Mouse (Mus musculus) stomach, postnatal 0 days (tissue): ENCODE measurements around the gene Fblim1. TPM values are rescaled to one million over a fixed set of nuclear protein-coding genes. Genes with fewer than 3 reads are reported as not detected.

Source experiments
- ATAC-seq: fragments of 200-750 bp; cut with Nextera tagmentation; 2 replicates; pipeline ENCODE4 v1.8.0; 2017; ENCODE audit not compliant: low FRiP score, low TSS enrichment
- DNase-seq: peaks from one replicate; pipeline ENCODE4 v3.0.0-alpha.2; 2016; ENCODE audit warnings: low spot score
- H3K27ac ChIP-seq: fragments of 300-500 bp; sonication (generic); replicated peaks from 2 replicates; pipeline ENCODE4 v1.5.1; 2014; ENCODE audit warnings: mild to moderate bottlenecking, control low read depth
- H3K27me3 ChIP-seq: fragments of 300-500 bp; sonication (generic); 2 replicates; pipeline ENCODE4 v1.6.1; 2014; ENCODE audit warnings: low read length; ENCODE audit not compliant: control insufficient read depth, insufficient read depth
- H3K36me3 ChIP-seq: fragments of 300-500 bp; sonication (generic); 2 replicates; pipeline ENCODE4 v1.6.1; 2014; ENCODE audit warnings: low read length, mixed read lengths; ENCODE audit not compliant: control insufficient read depth, insufficient read depth
- H3K4me1 ChIP-seq: fragments of 300-500 bp; sonication (generic); replicated peaks from 2 replicates; pipeline ENCODE4 v1.6.1; 2014; ENCODE audit warnings: antibody characterized with exemption; ENCODE audit not compliant: control insufficient read depth, insufficient read depth
- H3K4me2 ChIP-seq: fragments of 300-500 bp; sonication (generic); replicated peaks from 2 replicates; pipeline ENCODE4 v1.6.1; 2014; ENCODE audit warnings: low read depth, mild to moderate bottlenecking, control low read depth, moderate library complexity
- H3K4me3 ChIP-seq: fragments of 300-500 bp; sonication (generic); 2 replicates; pipeline ENCODE4 v1.5.1; 2014; ENCODE audit warnings: low read depth, low read length, control low read depth
- H3K9ac ChIP-seq: fragments of 300-500 bp; sonication (generic); 2 replicates; pipeline ENCODE4 v1.6.1; 2014; ENCODE audit warnings: mild to moderate bottlenecking, low read length, control low read depth, mixed read lengths
- H3K9me3 ChIP-seq: fragments of 300-500 bp; sonication (generic); 2 replicates; pipeline ENCODE4 v1.6.1; 2016; ENCODE audit warnings: low read length; ENCODE audit not compliant: control insufficient read depth
- CTCF ChIP-seq: IDR thresholded peaks from 2 replicates; pipeline ENCODE4 v1.5.1; 2016; ENCODE audit warnings: antibody characterized with exemption, low read depth, mild to moderate bottlenecking, moderate library complexity
- EP300 ChIP-seq: optimal IDR thresholded peaks from 2 replicates; pipeline ENCODE3; 2016; ENCODE audit warnings: antibody characterized with exemption
- WGBS: fragments of 180-500 bp; shearing (Covaris S2); extraction: QIAGEN DNeasy Blood & Tissue Kit; methylation state at CpG from one replicate; pipeline ENCODE4 v1.1.7; 2014; 5-methylcytosine and 5-hydroxymethylcytosine counted together
- polyA plus RNA-seq: library from polyadenylated mRNA; unstranded; fragments of >200 nt; fragmentation: Nextera tagmentation; extraction: Ambion mirVana; gene quantifications from 2 replicates; pipeline ENCODE4 v1.2.1, GENCODE M21; 2015

Fblim1 gene
- polyA plus RNA-seq, 1 experiment from 2014 or later: 45.1 TPM

DNA sequence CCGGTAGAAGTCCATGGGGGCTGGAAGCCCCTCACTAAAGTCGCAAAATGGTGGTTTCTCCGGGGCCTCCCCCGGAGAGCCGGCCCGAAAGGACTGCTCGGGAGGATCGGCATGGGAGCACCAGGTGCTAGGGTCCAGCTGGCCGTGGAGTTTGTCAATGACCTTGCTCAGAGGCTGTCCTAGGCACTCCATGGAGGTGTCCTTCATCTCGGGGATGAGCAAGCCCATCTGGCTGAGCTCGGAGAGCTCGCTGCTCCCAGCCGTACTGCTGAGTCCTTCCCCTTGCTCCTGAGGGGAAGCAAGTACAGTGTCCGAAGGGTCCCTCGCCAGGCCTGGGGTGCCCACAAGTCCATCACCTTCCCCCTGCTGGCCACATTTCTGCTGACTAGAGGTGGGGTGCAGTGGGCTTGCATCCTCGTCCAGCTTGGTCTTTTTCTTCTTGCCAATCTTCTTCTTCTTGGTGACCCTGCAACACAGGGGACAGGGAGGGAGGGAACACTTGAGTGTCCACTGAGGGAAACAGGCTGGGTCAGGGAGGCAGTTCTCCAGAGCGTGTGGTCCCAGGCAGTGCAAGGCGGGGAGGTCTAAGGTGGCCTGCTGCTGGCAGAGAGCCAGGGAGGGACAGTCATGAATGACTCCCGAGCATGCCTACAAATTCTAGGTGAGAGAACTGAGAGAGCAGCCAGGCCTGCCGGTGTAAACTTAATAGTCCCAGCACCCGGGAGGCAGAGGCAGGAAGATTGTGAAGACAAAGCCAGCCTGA, 26.4 kb upstream of the Fblim1 start:
- 89% methylated on average over 21 of the region's 21 CpGs for WGBS
- TF ChIP-seq EP300 (no peak), CTCF (no peak)

DNA sequence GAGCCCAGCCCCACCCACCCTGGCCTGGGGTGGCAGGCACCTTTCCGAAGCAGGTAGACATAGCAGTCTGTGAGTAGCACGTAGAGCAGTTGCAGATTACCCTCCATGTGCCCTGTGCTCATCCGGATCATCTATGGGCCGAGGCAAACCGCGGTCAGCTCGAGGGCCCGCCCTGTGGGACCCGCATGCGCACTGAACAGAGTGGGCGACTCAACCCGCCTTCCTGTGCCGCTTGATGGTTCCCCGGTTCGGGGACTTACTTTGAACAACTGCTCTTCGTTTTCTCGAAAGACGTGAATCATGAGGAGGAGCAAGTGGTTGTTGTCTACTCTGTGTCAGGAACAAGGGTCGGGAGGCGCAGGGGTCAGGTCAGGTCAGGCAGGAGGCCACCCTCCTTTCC, 25.4 kb upstream of the Fblim1 start:
- Histone ChIP-seq H3K27me3 (no peaks in the 10 kb centered on the region), H3K27ac (no peak overlapping the region), H3K9ac (no peak overlapping the region), H3K9me3 (no peaks in the 10 kb centered on the region), H3K4me2 (no peak overlapping the region), H3K4me3 (no peak overlapping the region), H3K4me1 (no peaks in the 10 kb centered on the region), H3K36me3 (peaks cover 41% of the 10 kb centered on the region)
- TF ChIP-seq CTCF (no peak), EP300 (no peak)
- ATAC-seq: no peak
- no peak for DNase-seq
- 94% methylated on average over 20 of the region's 20 CpGs for WGBS

More for the DNA sequence above, 26.4 kb upstream of the Fblim1 start:
- H3K4me3 ChIP-seq: no peak overlapping the region
- H3K4me2 ChIP-seq: no peak overlapping the region
- H3K9me3 ChIP-seq: no peaks in the 10 kb centered on the region
- H3K9ac ChIP-seq: no peak overlapping the region
- no peaks in the 10 kb centered on the region for H3K4me1 ChIP-seq
- no peak overlapping the region for H3K27ac ChIP-seq
- H3K27me3 ChIP-seq: no peaks in the 10 kb centered on the region
- DNase-seq (no peak), ATAC-seq (no peak)
- peaks cover 42% of the 10 kb centered on the region for H3K36me3 ChIP-seq

DNA sequence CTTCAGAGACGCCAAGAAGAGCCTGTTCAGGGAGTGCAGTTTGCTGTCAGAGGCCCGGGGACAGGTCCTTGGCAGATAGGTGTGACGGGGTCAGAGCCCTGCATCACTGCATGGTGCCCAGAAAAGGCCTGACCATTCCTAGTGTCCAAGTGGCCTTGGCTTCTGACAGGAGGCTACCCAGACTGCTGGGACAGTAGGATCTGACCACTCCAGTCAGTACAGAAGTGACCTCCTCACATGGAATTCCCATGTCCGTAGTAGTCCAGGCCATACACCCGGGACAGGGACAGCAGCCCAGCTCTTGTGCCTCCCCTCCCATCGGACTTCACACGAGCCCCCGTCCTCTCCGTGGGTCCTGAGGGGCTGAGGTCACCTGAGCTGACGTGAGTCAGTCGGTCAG, 24.1 kb upstream of the Fblim1 start:
- ATAC-seq: no peak
- Histone ChIP-seq H3K4me1 (no peaks in the 10 kb centered on the region), H3K27ac (no peak overlapping the region), H3K36me3 (peaks cover 44% of the 10 kb centered on the region), H3K9ac (no peak overlapping the region), H3K9me3 (no peaks in the 10 kb centered on the region), H3K4me2 (no peak overlapping the region), H3K27me3 (no peaks in the 10 kb centered on the region), H3K4me3 (no peak overlapping the region)
- 94% methylated on average over 11 of the region's 11 CpGs for WGBS
- DNase-seq: no peak
- no peak for TF ChIP-seq CTCF
- TF ChIP-seq EP300: no peak

DNA sequence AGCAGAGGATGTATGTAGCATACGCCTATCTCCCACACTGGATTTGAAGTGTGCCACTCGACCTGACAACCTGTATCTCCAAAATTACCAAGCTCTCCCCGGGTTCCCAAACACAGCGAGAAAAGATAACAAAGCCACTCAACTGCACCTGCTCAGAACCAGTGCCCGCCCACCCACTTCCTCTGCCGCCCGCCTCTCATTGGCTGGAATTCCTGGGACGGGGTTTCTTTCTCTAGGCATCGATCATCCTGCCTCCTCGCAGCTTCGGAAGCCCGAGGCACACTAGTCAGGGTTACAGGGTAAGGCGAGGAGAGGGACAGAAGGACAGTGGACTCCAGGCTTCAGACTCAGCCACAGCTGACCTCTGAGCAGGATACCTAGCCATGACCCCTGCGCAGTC, 22.8 kb upstream of the Fblim1 start:
- TF ChIP-seq EP300: no peak
- TF ChIP-seq CTCF: no peak
- H3K36me3 ChIP-seq: peaks cover 44% of the 10 kb centered on the region
- no peak overlapping the region for H3K27ac ChIP-seq
- H3K27me3 ChIP-seq: no peaks in the 10 kb centered on the region
- DNase-seq (no peak), ATAC-seq (no peak)
- H3K4me1 ChIP-seq: no peaks in the 10 kb centered on the region
- no peak overlapping the region for H3K4me2 ChIP-seq
- no peaks in the 10 kb centered on the region for H3K9me3 ChIP-seq
- WGBS: 81% methylated on average over 14 of the region's 14 CpGs
- H3K9ac ChIP-seq: no peak overlapping the region
- H3K4me3 ChIP-seq: no peak overlapping the region

DNA sequence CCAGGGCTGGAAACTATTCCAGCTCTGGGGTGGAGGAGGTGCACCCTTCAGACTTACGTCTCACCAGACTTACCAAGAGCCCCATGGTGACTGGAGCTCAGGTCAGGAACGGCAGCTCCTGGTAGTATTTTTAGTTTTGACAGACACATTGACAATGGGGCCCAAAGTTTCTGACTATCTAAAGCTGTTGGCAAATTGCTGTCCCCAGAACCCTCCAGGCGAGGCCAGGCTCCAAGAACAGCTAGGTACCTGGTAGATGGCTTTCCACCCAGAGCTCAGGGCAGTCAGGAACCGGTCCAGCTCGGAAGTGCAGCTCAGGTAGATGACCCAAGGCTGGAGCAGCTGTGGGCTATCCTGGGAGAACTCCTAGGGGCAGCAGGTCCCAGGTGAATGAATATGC, 21.6 kb upstream of the Fblim1 start:
- Histone ChIP-seq H3K9ac (no peak overlapping the region), H3K9me3 (no peaks in the 10 kb centered on the region), H3K4me2 (no peak overlapping the region), H3K4me3 (no peak overlapping the region), H3K36me3 (peaks cover 44% of the 10 kb centered on the region), H3K27me3 (no peaks in the 10 kb centered on the region), H3K27ac (no peak overlapping the region), H3K4me1 (no peaks in the 10 kb centered on the region)
- DNase-seq: no peak
- TF ChIP-seq EP300 (no peak), CTCF (no peak)
- ATAC-seq: no peak
- WGBS: 83% methylated on average over 5 of the region's 5 CpGs

DNA sequence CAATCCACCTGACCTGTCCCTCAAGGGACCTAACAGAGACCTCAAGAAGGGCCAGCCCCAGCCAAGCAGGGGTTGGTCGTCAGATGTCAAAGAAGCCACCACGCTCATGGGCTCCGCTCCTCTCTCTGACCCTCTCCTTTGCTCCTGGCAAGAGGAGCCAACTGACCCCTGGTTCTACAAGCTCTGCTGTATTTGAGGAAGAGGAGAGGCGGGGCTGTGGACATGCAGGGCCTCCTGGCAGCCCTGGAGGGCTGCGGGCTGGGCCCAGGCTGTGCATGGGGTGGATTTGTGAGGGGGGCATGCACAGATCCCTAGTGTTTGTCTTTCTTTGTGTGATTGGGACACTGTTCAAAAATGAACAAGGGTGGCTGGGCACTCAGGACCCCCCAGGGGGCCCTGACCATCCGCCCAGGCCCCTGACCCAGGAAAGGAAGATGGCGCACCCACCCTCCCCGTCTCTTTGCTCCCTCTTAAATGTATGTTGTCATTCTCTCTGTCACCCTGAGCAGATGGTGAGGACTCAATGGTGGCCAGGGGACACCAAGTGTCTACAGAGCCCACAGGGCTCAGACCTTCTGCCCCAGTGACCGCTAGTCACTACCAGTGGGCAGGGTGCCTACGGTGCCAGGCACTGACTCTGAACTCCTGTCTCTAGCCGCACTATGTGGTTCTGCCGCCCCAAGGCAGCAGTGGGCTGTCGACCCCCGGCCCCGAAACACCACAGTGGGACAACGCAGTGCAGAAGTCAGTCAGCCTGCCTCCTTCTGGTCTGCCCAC, 20.1 kb upstream of the Fblim1 start:
- Histone ChIP-seq H3K9ac (no peak overlapping the region), H3K9me3 (no peaks in the 10 kb centered on the region), H3K27ac (no peak overlapping the region), H3K36me3 (peaks cover 29% of the 10 kb centered on the region), H3K4me2 (no peak overlapping the region), H3K4me1 (no peaks in the 10 kb centered on the region), H3K27me3 (no peaks in the 10 kb centered on the region), H3K4me3 (no peak overlapping the region)
- DNase-seq (peak; percentile 13), ATAC-seq (no peak)
- no peak for TF ChIP-seq EP300
- TF ChIP-seq CTCF: no peak
- WGBS: 88% methylated on average over 16 of the region's 16 CpGs
